Mouse (Mus musculus) gonadal fat pad, adult 2 months (tissue): Measurements from ENCODE around the gene Hist1h2ah. TPM values are rescaled to one million over a fixed set of nuclear protein-coding genes. Genes with fewer than 3 reads are reported as not detected.

Source experiments
- polyA plus RNA-seq: library from polyadenylated mRNA; depleted of rRNA; stranded (reverse); fragments of >200 nt; gene quantifications from 2 replicates; pipeline ENCODE4 v1.2.3, GENCODE M21; 2012; rRNA removed

Hist1h2ah gene
- polyA plus RNA-seq, 1 experiment: 4.9 TPM

Other genes with a start within 250 kb of the Hist1h2ah start
- 1.4 and 2.6 TPM in 2 replicates for gene Hist1h2an, start 248.3 kb downstream of the Hist1h2ah start, polyA plus RNA-seq
- 1.3 and 4.4 TPM in 2 replicates for gene Hist1h2bp, start 248.1 kb downstream of the Hist1h2ah start, polyA plus RNA-seq
- gene Hist1h2bq, start 225.4 kb downstream of the Hist1h2ah start, polyA plus RNA-seq: 6.5 and 38.5 TPM in 2 replicates
- gene Hist1h2ao, start 225.1 kb downstream of the Hist1h2ah start, polyA plus RNA-seq: not detected in 2 replicates
- gene Hist1h4m, start 223.8 kb downstream of the Hist1h2ah start, polyA plus RNA-seq: not detected in 2 replicates
- 14.4 and 25.0 TPM in 2 replicates for gene Hist1h4n, start 203.4 kb downstream of the Hist1h2ah start, polyA plus RNA-seq
- 16.8 and 17.6 TPM in 2 replicates for gene Hist1h2ap, start 202.1 kb downstream of the Hist1h2ah start, polyA plus RNA-seq
- gene Hist1h2br, start 201.8 kb downstream of the Hist1h2ah start, polyA plus RNA-seq: 4.6 and 35.6 TPM in 2 replicates
- gene Zfp184, start 90.5 kb downstream of the Hist1h2ah start, polyA plus RNA-seq: 0.81 and 1.4 TPM in 2 replicates
- gene Pom121l2, start 54.4 kb downstream of the Hist1h2ah start, polyA plus RNA-seq: 0.11 and 0.46 TPM in 2 replicates
- 0.15 TPM in 1 of 2 replicates, not detected in the other for gene Prss16, start 25.8 kb downstream of the Hist1h2ah start, polyA plus RNA-seq
- 0.51 and 3.1 TPM in 2 replicates for gene Hist1h2bk, start 302 bp upstream of the Hist1h2ah start, polyA plus RNA-seq
- 7.5 and 10.7 TPM in 2 replicates for gene Hist1h4i, start 5.8 kb upstream of the Hist1h2ah start, polyA plus RNA-seq
- gene Hist1h2ag, start 7.4 kb upstream of the Hist1h2ah start, polyA plus RNA-seq: 0.99 TPM in 1 of 2 replicates, not detected in the other
- gene Hist1h2bj, start 7.6 kb upstream of the Hist1h2ah start, polyA plus RNA-seq: 1.2 and 3.0 TPM in 2 replicates
- not detected in 2 replicates for gene Vmn1r188, start 48.9 kb upstream of the Hist1h2ah start, polyA plus RNA-seq
- gene Vmn1r189, start 70.3 kb upstream of the Hist1h2ah start, polyA plus RNA-seq: not detected in 2 replicates
- not detected in 2 replicates for gene Vmn1r191, start 148.4 kb upstream of the Hist1h2ah start, polyA plus RNA-seq
- not detected in 2 replicates for gene Vmn1r192, start 155.6 kb upstream of the Hist1h2ah start, polyA plus RNA-seq
- not detected in 2 replicates for gene Vmn1r193, start 187.6 kb upstream of the Hist1h2ah start, polyA plus RNA-seq
- not detected in 2 replicates for gene Vmn1r194, start 208.6 kb upstream of the Hist1h2ah start, polyA plus RNA-seq
- not detected in 2 replicates for gene Vmn1r195, start 235.0 kb upstream of the Hist1h2ah start, polyA plus RNA-seq